Mouse (Mus musculus) ES-CJ7 (cell line): ENCODE measurements around the gene Mast3.

Source experiments
- DNase-seq: peaks from one replicate; pipeline ENCODE4 v3.0.0; 2011; ENCODE audit warnings: low read depth, low spot score

Gene Mast3

GRCm38 (mm10) chr8:70776496-70777444 is 28.1 kb downstream of the Mast3 start, which contains the start of gene Pik3r2:
Gene Pik3r2, minus strand, starts transcription at chr8:70776713.
- DNase-seq: peak; percentile 96

GRCm38 (mm10) chr8:70775851-70776495 is 28.9 kb downstream of the Mast3 start:
- DNase-seq: no peak

GRCm38 (mm10) chr8:70775227-70775626 is 29.6 kb downstream of the Mast3 start:
- no peak for DNase-seq

GRCm38 (mm10) chr8:70774740-70775139 is 30.1 kb downstream of the Mast3 start:
- no peak for DNase-seq

- DNase-seq: no peak
These were observed 31.0 kb downstream of the Mast3 start for GRCm38 (mm10) chr8:70773833-70774232.

- DNase-seq: no peak
These were observed 31.4 kb downstream of the Mast3 start for GRCm38 (mm10) chr8:70773410-70773809.

GRCm38 (mm10) chr8:70772890-70773289 is 32.0 kb downstream of the Mast3 start:
- DNase-seq: no peak

GRCm38 (mm10) chr8:70772075-70772474 is 32.8 kb downstream of the Mast3 start:
- no peak for DNase-seq

GRCm38 (mm10) chr8:70771217-70771616 is 33.6 kb downstream of the Mast3 start:
- DNase-seq: no peak

GRCm38 (mm10) chr8:70770748-70771147 is 34.1 kb downstream of the Mast3 start:
- no peak for DNase-seq

- DNase-seq: no peak
These were observed 35.0 kb downstream of the Mast3 start for GRCm38 (mm10) chr8:70769858-70770257.

GRCm38 (mm10) chr8:70769359-70769758 is 35.5 kb downstream of the Mast3 start:
- peak; percentile 100 for DNase-seq

GRCm38 (mm10) chr8:70768956-70769355 is 35.9 kb downstream of the Mast3 start:
- peak; percentile 90 for DNase-seq

- no peak for DNase-seq
These were observed 36.5 kb downstream of the Mast3 start for GRCm38 (mm10) chr8:70768231-70768776.

- no peak for DNase-seq
These were observed 37.4 kb downstream of the Mast3 start for GRCm38 (mm10) chr8:70767503-70767902.

GRCm38 (mm10) chr8:70766571-70767440 is 38.0 kb downstream of the Mast3 start:
- DNase-seq: peak; percentile 88

GRCm38 (mm10) chr8:70765838-70766570 is 38.9 kb downstream of the Mast3 start:
- DNase-seq: no peak

- DNase-seq: no peak
These were observed 39.5 kb downstream of the Mast3 start for GRCm38 (mm10) chr8:70765329-70765728.

- DNase-seq: no peak
These were observed 40.2 kb downstream of the Mast3 start for GRCm38 (mm10) chr8:70764676-70765075.

GRCm38 (mm10) chr8:70764026-70764425 is 40.8 kb downstream of the Mast3 start:
- no peak for DNase-seq

- DNase-seq: peak; percentile 81
These were observed 41.5 kb downstream of the Mast3 start for GRCm38 (mm10) chr8:70763354-70763753.
